Mouse (Mus musculus) layer of hippocampus, postnatal 36 days (tissue): ENCODE data around the gene Arv1. TPM values are rescaled to one million over a fixed set of nuclear protein-coding genes. Genes with fewer than 3 reads are reported as not detected.

Source experiments
- total RNA-seq, 2 experiments: library from RNA; stranded (reverse); gene quantifications; 2 replicates each; pipeline ENCODE4 v1.2.3; 2021

The Arv1 gene
- total RNA-seq, 2 experiments from 2014 or later = 13.7 to 13.8 TPM

Other genes with a start within 250 kb of the Arv1 start
- 10 to 100 TPM; 37.8 to 43.2 TPM for gene Cog2, start 201.4 kb upstream of the Arv1 start, total RNA-seq
- gene Agt, start 152.4 kb upstream of the Arv1 start, total RNA-seq = 10 to 100 TPM; 29.9 to 30.8 TPM
- under 1 TPM; 0.15 to 0.20 TPM for gene Capn9, start 146.0 kb upstream of the Arv1 start, total RNA-seq
- 10 to 100 TPM; 71.9 to 76.2 TPM for gene 2310022B05Rik, start 58.8 kb upstream of the Arv1 start, total RNA-seq
- 10 to 100 TPM; 45.4 to 53.5 TPM for gene Ttc13, start 156 bp upstream of the Arv1 start, total RNA-seq
- under 1 TPM; 0.48 to 0.95 TPM for gene Fam89a, start 29.7 kb downstream of the Arv1 start, total RNA-seq
- gene Trim67, start 71.0 kb downstream of the Arv1 start, total RNA-seq = 1 to 10 TPM; 3.1 to 3.9 TPM
- gene Gnpat, start 140.9 kb downstream of the Arv1 start, total RNA-seq = 10 to 100 TPM; 55.6 to 68.3 TPM
- gene 2810004N23Rik, start 141.0 kb downstream of the Arv1 start, total RNA-seq = 10 to 100 TPM; 23.3 to 26.1 TPM
- 10 to 100 TPM; 36.6 to 36.8 TPM for gene Exoc8, start 175.6 kb downstream of the Arv1 start, total RNA-seq
- 10 to 100 TPM; 14.4 to 16.1 TPM for gene Sprtn, start 175.7 kb downstream of the Arv1 start, total RNA-seq
- 10 to 100 TPM; 62.5 to 63.4 TPM for gene Egln1, start 227.2 kb downstream of the Arv1 start, total RNA-seq